Mouse (Mus musculus): ENCODE data around the gene Dhrs1.

GRCm38 (mm10) chr14:55723433-55723832 is 22.1 kb downstream of the Dhrs1 start:
- TF ChIP-seq CTCF (IDR thresholded peaks at IDR 0.05; ENCODE audit: control insufficient read depth, insufficient read depth, insufficient replicate concordance, low read depth, low read length) (no peak), POLR2A (IDR thresholded peaks at IDR 0.05; ENCODE audit: control insufficient read depth, low read depth, low read length) (no peak)
